Mouse (Mus musculus): ENCODE results near the gene Elfn1. TPM values are rescaled to one million over a fixed set of nuclear protein-coding genes. Genes with fewer than 3 reads are reported as not detected.

Elfn1 gene
- total RNA-seq, 2 experiments from 2014 or later: 0.65 to 0.81 TPM

DNA sequence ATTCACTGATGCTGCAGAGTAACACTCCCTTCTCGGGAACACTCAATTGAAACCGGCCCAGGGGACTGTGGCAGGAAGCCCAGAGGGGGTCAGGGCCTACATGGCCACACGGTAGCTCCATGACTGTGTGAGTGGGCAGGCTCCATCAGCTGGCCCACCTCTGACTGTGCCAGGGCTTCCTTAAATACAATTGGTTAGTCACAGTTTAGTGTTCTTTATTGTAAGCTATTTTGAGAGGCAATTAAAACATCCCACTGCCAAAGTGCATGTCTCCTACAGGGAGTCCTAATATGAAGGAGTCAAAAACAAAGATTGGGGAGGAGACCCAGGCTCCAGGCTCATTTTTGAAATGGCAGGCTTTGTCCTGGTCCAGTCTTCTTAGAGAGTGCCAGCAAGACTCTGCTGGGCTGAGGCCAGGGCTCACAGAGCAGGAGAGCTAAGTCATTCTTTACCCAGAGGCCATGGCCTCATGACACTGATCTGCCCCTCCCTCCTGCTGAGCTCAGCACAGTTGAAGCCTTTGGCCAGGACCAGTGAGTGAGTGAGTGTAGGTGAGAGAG, 116.3 kb downstream of the Elfn1 start:
- DNase-seq: peak; percentile 33

Other genes starting within 250 kb of the Elfn1 start
- 1 to 10 TPM; 4.7 to 5.6 TPM for gene Micall2, start 171.6 kb upstream of the Elfn1 start, total RNA-seq (2021)
- 10 to 100 TPM; 50.6 to 54.8 TPM for gene Ints1, start 132.3 kb upstream of the Elfn1 start, total RNA-seq (2021)
- 10 to 100 TPM; 28.1 to 29.1 TPM for gene Mafk, start 116.4 kb upstream of the Elfn1 start, total RNA-seq (2021)
- under 1 TPM; 0.07 to 0.14 TPM for gene Tmem184a, start 88.0 kb upstream of the Elfn1 start, total RNA-seq (2021)
- not detected for gene Gm26938, start 81.5 kb upstream of the Elfn1 start, total RNA-seq (2021)
- gene Psmg3, start 81.1 kb upstream of the Elfn1 start, total RNA-seq (2021): 10 to 100 TPM; 12.2 to 15.2 TPM